Mouse (Mus musculus): Measurements from ENCODE around the gene Gpatch3. TPM values are rescaled to one million over a fixed set of nuclear protein-coding genes. Genes with fewer than 3 reads are reported as not detected.

Gpatch3 gene
- polyA plus RNA-seq, 1 experiment from 2014 or later = 13.9 TPM

- no peak overlapping the region for H3K4me3 ChIP-seq (ENCODE audit: inconsistent target)
- H3K36me3 ChIP-seq (ENCODE audit: inconsistent target) = peaks cover 4% of the 10 kb centered on the region; the same call in 1 of the 2 replicates
- H3K79me2 ChIP-seq (ENCODE audit: inconsistent target) = no peaks in the 10 kb centered on the region
- no peak overlapping the region for H3K27ac ChIP-seq
- 73% methylated on average over 4 of the region's 4 CpGs for WGBS (ENCODE audit: missing documents)
Measured at GRCm38 (mm10) chr4:133619473-133620136, 45.1 kb downstream of the Gpatch3 start.

DNA sequence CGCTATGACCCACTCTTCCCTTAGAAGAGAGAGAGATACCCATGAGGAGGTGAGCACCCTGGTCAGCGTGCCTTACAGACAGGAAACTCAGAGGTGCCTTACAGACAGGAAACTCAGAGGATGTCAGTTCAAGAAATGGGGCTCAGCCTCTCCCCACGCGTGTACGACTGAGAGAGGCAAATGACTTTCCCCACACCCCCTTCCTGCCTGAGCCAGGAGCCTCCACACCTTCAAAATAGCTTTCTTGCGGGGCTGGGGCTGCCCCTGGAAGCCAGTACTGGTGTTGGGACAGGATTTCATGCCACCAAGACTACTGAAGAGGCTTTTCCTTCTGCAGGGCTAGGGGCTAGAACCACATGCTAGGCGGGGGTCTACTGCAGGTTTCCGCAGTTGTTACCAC lies 46.1 kb downstream of the Gpatch3 start:
- H3K27ac ChIP-seq = no peak overlapping the region
- H3K36me3 ChIP-seq (ENCODE audit: inconsistent target) = peaks cover 8% of the 10 kb centered on the region; the same call in 1 of the 2 replicates
- 71% methylated on average over 8 of the region's 8 CpGs for WGBS (ENCODE audit: missing documents)
- H3K4me3 ChIP-seq (ENCODE audit: inconsistent target) = no peak overlapping the region
- H3K79me2 ChIP-seq (ENCODE audit: inconsistent target) = no peaks in the 10 kb centered on the region

GRCm38 (mm10) chr4:133622161-133622695 lies 47.7 kb downstream of the Gpatch3 start:
- Histone ChIP-seq H3K79me2 (ENCODE audit: inconsistent target) (peaks cover 3% of the 10 kb centered on the region; the same call in 1 of the 2 replicates), H3K27ac (no peak overlapping the region), H3K36me3 (ENCODE audit: inconsistent target) (peaks cover 20% of the 10 kb centered on the region), H3K4me3 (ENCODE audit: inconsistent target) (no peak overlapping the region)
- WGBS (ENCODE audit: missing documents) = 47% methylated on average over 9 of the region's 11 CpGs

GRCm38 (mm10) chr4:133624830-133625229 lies 50.3 kb downstream of the Gpatch3 start:
- Histone ChIP-seq H3K27ac (no peak overlapping the region), H3K36me3 (ENCODE audit: inconsistent target) (peaks cover 20% of the 10 kb centered on the region), H3K4me3 (ENCODE audit: inconsistent target) (no peak overlapping the region), H3K79me2 (ENCODE audit: inconsistent target) (peaks cover 29% of the 10 kb centered on the region)
- WGBS (ENCODE audit: missing documents) = 72% methylated on average over 4 of the region's 7 CpGs

- peaks cover 20% of the 10 kb centered on the region for H3K36me3 ChIP-seq (ENCODE audit: inconsistent target)
- H3K27ac ChIP-seq = no peak overlapping the region
- WGBS (ENCODE audit: missing documents) = 28% methylated on average over 11 of the region's 11 CpGs
- peaks cover 38% of the 10 kb centered on the region for H3K79me2 ChIP-seq (ENCODE audit: inconsistent target)
- H3K4me3 ChIP-seq (ENCODE audit: inconsistent target) = no peak overlapping the region
Measured at GRCm38 (mm10) chr4:133625621-133626071, 51.1 kb downstream of the Gpatch3 start.

DNA sequence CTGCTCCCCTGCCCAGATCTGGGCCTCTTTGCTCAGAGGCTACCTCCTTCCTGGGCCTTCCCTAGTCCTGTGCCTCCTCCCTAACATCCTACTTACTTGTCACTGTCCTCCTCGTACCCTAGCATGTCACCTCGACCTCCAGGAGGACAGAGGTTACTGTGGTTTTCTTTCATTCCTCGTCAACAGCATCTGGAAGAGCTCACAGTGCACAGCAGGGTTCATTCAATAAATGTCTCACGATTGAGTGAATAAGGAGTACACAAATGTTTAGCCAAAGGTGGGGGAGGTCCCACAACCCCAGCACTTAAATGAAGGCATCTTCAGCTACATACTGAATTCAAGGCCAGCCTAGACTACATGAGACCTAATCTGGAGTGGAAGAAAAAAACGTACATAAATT lies 51.7 kb downstream of the Gpatch3 start:
- H3K36me3 ChIP-seq (ENCODE audit: inconsistent target) = peaks cover 20% of the 10 kb centered on the region
- WGBS (ENCODE audit: missing documents) = 50% methylated on average over 5 of the region's 5 CpGs

DNA sequence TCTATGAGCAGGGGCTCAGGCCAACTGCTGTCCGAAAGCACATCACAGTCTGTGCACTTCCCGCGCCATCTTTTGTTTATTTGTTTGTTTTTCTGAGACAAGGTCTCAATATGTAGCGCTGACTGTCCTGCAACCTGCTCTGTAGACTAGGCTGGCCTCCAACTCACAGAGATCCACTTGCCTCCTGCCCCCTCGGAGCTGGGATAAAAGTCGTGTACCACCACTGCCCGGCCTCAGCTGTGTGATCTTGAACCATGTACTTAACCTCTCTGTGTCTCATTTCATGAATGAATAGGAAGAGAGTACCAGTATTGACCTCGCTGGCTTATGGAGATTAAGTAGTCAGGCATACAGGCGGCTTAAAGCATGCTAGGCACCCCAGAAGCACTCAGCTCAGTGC lies 52.1 kb downstream of the Gpatch3 start:
- 91% methylated on average over 9 of the region's 9 CpGs for WGBS (ENCODE audit: missing documents)
- peaks cover 47% of the 10 kb centered on the region for H3K79me2 ChIP-seq (ENCODE audit: inconsistent target)
- peaks cover 20% of the 10 kb centered on the region for H3K36me3 ChIP-seq (ENCODE audit: inconsistent target)
- H3K4me3 ChIP-seq (ENCODE audit: inconsistent target) = no peak overlapping the region
- H3K27ac ChIP-seq = no peak overlapping the region

More for the DNA sequence above, 51.7 kb downstream of the Gpatch3 start:
- H3K4me3 ChIP-seq (ENCODE audit: inconsistent target) = no peak overlapping the region
- H3K27ac ChIP-seq = no peak overlapping the region
- peaks cover 43% of the 10 kb centered on the region for H3K79me2 ChIP-seq (ENCODE audit: inconsistent target)

GRCm38 (mm10) chr4:133627039-133627438 lies 52.5 kb downstream of the Gpatch3 start:
- Histone ChIP-seq H3K79me2 (ENCODE audit: inconsistent target) (peaks cover 52% of the 10 kb centered on the region), H3K4me3 (ENCODE audit: inconsistent target) (no peak overlapping the region), H3K27ac (no peak overlapping the region), H3K36me3 (ENCODE audit: inconsistent target) (peaks cover 20% of the 10 kb centered on the region)
- 95% methylated on average over 14 of the region's 14 CpGs for WGBS (ENCODE audit: missing documents)

GRCm38 (mm10) chr4:133628517-133628916 lies 54.0 kb downstream of the Gpatch3 start:
- 56% methylated on average over 2 of the region's 2 CpGs for WGBS (ENCODE audit: missing documents)
- Histone ChIP-seq H3K4me3 (ENCODE audit: inconsistent target) (no peak overlapping the region), H3K79me2 (ENCODE audit: inconsistent target) (peaks cover 58% of the 10 kb centered on the region), H3K36me3 (ENCODE audit: inconsistent target) (peaks cover 20% of the 10 kb centered on the region), H3K27ac (no peak overlapping the region)

GRCm38 (mm10) chr4:133629191-133629590 lies 54.6 kb downstream of the Gpatch3 start:
- peaks cover 58% of the 10 kb centered on the region for H3K79me2 ChIP-seq (ENCODE audit: inconsistent target)
- 59% methylated on average over 7 of the region's 7 CpGs for WGBS (ENCODE audit: missing documents)
- no peak overlapping the region for H3K27ac ChIP-seq
- H3K4me3 ChIP-seq (ENCODE audit: inconsistent target) = no peak overlapping the region
- peaks cover 20% of the 10 kb centered on the region for H3K36me3 ChIP-seq (ENCODE audit: inconsistent target)

GRCm38 (mm10) chr4:133630326-133630920 lies 55.9 kb downstream of the Gpatch3 start:
- peak overlapping the region; percentile 35 for H3K27ac ChIP-seq
- 86% methylated on average over 8 of the region's 8 CpGs for WGBS (ENCODE audit: missing documents)

DNA sequence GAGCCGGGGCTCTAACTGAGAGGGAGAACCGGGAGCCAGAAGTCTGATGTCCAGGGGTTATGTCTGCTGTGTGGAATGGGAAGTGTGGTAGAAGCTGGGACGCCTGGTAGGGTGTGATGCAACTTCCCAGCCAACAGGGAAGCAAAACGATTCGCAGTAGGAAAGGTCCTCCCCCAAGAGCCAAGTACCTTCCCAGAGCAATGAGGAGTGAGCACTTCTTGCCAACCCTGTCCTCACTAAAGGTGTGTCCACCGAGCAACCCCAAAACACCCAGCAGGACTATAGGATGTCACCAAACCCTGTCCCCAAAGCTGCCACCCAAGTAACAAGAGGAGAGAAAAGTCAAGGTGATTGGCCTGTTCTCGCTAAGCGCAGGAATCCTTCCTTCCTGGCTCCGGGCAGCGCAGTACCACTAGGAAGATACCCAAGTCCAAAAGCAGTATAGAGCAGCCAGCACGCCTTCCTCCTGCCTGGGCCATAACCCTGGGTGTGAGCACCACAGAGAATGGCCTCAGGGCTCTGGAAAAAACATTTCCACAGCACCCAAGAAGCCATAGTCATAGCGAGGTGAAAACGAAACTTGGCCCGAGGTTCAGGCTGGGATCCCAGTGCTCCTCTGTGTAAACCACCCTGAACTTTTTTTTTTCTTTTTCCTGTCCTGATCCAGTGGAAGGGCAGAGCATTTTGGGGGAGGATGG lies 56.7 kb downstream of the Gpatch3 start:
- WGBS (ENCODE audit: missing documents) = 17% methylated on average over 14 of the region's 14 CpGs
- Histone ChIP-seq H3K27ac (peak overlapping the region; percentile 35), H3K4me3 (ENCODE audit: inconsistent target) (peak overlapping the region; percentile 56), H3K79me2 (ENCODE audit: inconsistent target) (peaks cover 58% of the 10 kb centered on the region), H3K36me3 (ENCODE audit: inconsistent target) (peaks cover 9% of the 10 kb centered on the region)

More at GRCm38 (mm10) chr4:133630326-133630920, 55.9 kb downstream of the Gpatch3 start:
- no peak overlapping the region; the same call in 1 of the 2 replicates for H3K4me3 ChIP-seq (ENCODE audit: inconsistent target)
- peaks cover 58% of the 10 kb centered on the region for H3K79me2 ChIP-seq (ENCODE audit: inconsistent target)
- peaks cover 12% of the 10 kb centered on the region for H3K36me3 ChIP-seq (ENCODE audit: inconsistent target)

GRCm38 (mm10) chr4:133631769-133632411 lies 57.3 kb downstream of the Gpatch3 start:
- Histone ChIP-seq H3K36me3 (ENCODE audit: inconsistent target) (peaks cover 2% of the 10 kb centered on the region; the same call in 1 of the 2 replicates), H3K79me2 (ENCODE audit: inconsistent target) (peaks cover 58% of the 10 kb centered on the region), H3K4me3 (ENCODE audit: inconsistent target) (peak overlapping the region; percentile 56), H3K27ac (peak overlapping the region; percentile 35)
- WGBS (ENCODE audit: missing documents) = 10% methylated on average over 9 of the region's 9 CpGs
